Mouse (Mus musculus) 416B (cell line): Measurements from ENCODE around the gene Ncapd3.

Experiments
- DNase-seq: peaks from one replicate; pipeline ENCODE4 v3.0.0; 2011; ENCODE audit warnings: low read depth

Gene Ncapd3

GRCm38 (mm10) chr9:27029828-27030762 is at the start of gene Ncapd3, which contains the start of gene Vps26b:
TSS of gene Ncapd3 (plus strand) at chr9:27030175.
TSS of gene Vps26b (minus strand) at chr9:27030065.
- peak; percentile 97 for DNase-seq

GRCm38 (mm10) chr9:26985090-26985613 is 44.8 kb upstream of the Ncapd3 start:
- no peak for DNase-seq

GRCm38 (mm10) chr9:26985668-26986277 is 44.2 kb upstream of the Ncapd3 start:
- no peak for DNase-seq

- DNase-seq = no peak
Measured at GRCm38 (mm10) chr9:26990181-26990580, 39.8 kb upstream of the Ncapd3 start.

- DNase-seq = no peak
Measured at GRCm38 (mm10) chr9:26993118-26993517, 36.9 kb upstream of the Ncapd3 start.

GRCm38 (mm10) chr9:26993900-26994299 is 36.1 kb upstream of the Ncapd3 start:
- DNase-seq = no peak

GRCm38 (mm10) chr9:26997062-26997461 is 32.9 kb upstream of the Ncapd3 start:
- DNase-seq = peak; percentile 57

- no peak for DNase-seq
Measured at GRCm38 (mm10) chr9:26997501-26997900, 32.5 kb upstream of the Ncapd3 start.

- peak; percentile 53 for DNase-seq
Measured at GRCm38 (mm10) chr9:26998669-26999460, 31.1 kb upstream of the Ncapd3 start.

- DNase-seq = peak; percentile 97
Measured at GRCm38 (mm10) chr9:26999461-27000395, 30.2 kb upstream of the Ncapd3 start, which contains the start of the genes Acad8 and Thyn1. TSS of gene Acad8 (minus strand) at chr9:26999566. TSS of gene Thyn1 (plus strand) at chr9:26999710.

GRCm38 (mm10) chr9:27005231-27005630 is 24.7 kb upstream of the Ncapd3 start:
- no peak for DNase-seq

- no peak for DNase-seq
Measured at GRCm38 (mm10) chr9:27005933-27006332, 24.0 kb upstream of the Ncapd3 start.

- no peak for DNase-seq
Measured at GRCm38 (mm10) chr9:27006866-27007265, 23.1 kb upstream of the Ncapd3 start.

- DNase-seq = no peak
Measured at GRCm38 (mm10) chr9:27009231-27009630, 20.7 kb upstream of the Ncapd3 start.

- no peak for DNase-seq
Measured at GRCm38 (mm10) chr9:27011572-27011971, 18.4 kb upstream of the Ncapd3 start.

GRCm38 (mm10) chr9:27018961-27019360 is 11.0 kb upstream of the Ncapd3 start:
- DNase-seq = no peak

GRCm38 (mm10) chr9:27023681-27024080 is 6.3 kb upstream of the Ncapd3 start:
- peak; percentile 77 for DNase-seq

GRCm38 (mm10) chr9:27026708-27027107 is 3.3 kb upstream of the Ncapd3 start:
- peak; percentile 85 for DNase-seq

- DNase-seq = peak; percentile 37
Measured at GRCm38 (mm10) chr9:27029022-27029827, 750 bp upstream of the Ncapd3 start.

- no peak for DNase-seq
Measured at GRCm38 (mm10) chr9:27030763-27031100, 757 bp downstream of the Ncapd3 start.
